Mouse (Mus musculus): ENCODE measurements around the gene Lats2.

The Lats2 gene

GRCm38 (mm10) chr14:57758237-57758636, at the start of gene Lats2:
TSS of gene Lats2 (minus strand) at chr14:57758388.
- no peak for DNase-seq (ENCODE audit: low spot score in 2 of 2)

GRCm38 (mm10) chr14:57803731-57804130, 45.5 kb upstream of the Lats2 start:
- no peak for DNase-seq (ENCODE audit: low spot score in 2 of 2)

GRCm38 (mm10) chr14:57797991-57798931, 40.1 kb upstream of the Lats2 start, which contains the start of gene Sap18:
TSS of gene Sap18 (plus strand) at chr14:57798180.
- peak; percentile 97 to 99 for DNase-seq (ENCODE audit: low spot score in 2 of 2)

- peak in 1 of 2 experiments; percentile 10 for DNase-seq (ENCODE audit: low spot score in 2 of 2)
Measured at GRCm38 (mm10) chr14:57797551-57797950, 39.4 kb upstream of the Lats2 start.

- DNase-seq (ENCODE audit: low spot score in 2 of 2), result no peak
Measured at GRCm38 (mm10) chr14:57791171-57791570, 33.0 kb upstream of the Lats2 start.

GRCm38 (mm10) chr14:57789759-57790158, 31.6 kb upstream of the Lats2 start:
- DNase-seq (ENCODE audit: low spot score in 2 of 2), result no peak

- no peak for DNase-seq (ENCODE audit: low spot score in 2 of 2)
Measured at GRCm38 (mm10) chr14:57789311-57789710, 31.1 kb upstream of the Lats2 start.

- DNase-seq (ENCODE audit: low spot score in 2 of 2), result no peak
Measured at GRCm38 (mm10) chr14:57787406-57787805, 29.2 kb upstream of the Lats2 start.

- peak in 1 of 2 experiments; percentile 19 for DNase-seq (ENCODE audit: low spot score in 2 of 2)
Measured at GRCm38 (mm10) chr14:57772157-57772815, 14.1 kb upstream of the Lats2 start.

GRCm38 (mm10) chr14:57769102-57769501, 10.9 kb upstream of the Lats2 start:
- DNase-seq (ENCODE audit: low spot score in 2 of 2), result peak; percentile 52 to 58

GRCm38 (mm10) chr14:57760447-57761412, 2.5 kb upstream of the Lats2 start:
- DNase-seq (ENCODE audit: low spot score in 2 of 2), result no peak

- no peak for DNase-seq (ENCODE audit: low spot score in 2 of 2)
Measured at GRCm38 (mm10) chr14:57756094-57756493, 2.1 kb downstream of the Lats2 start.

- DNase-seq (ENCODE audit: low spot score in 2 of 2), result no peak
Measured at GRCm38 (mm10) chr14:57755661-57756060, 2.5 kb downstream of the Lats2 start.

- DNase-seq (ENCODE audit: low spot score in 2 of 2), result no peak
Measured at GRCm38 (mm10) chr14:57753351-57753992, 4.7 kb downstream of the Lats2 start.

GRCm38 (mm10) chr14:57751006-57751405, 7.2 kb downstream of the Lats2 start:
- peak in 1 of 2 experiments; percentile 35 for DNase-seq (ENCODE audit: low spot score in 2 of 2)

- no peak for DNase-seq (ENCODE audit: low spot score in 2 of 2)
Measured at GRCm38 (mm10) chr14:57749501-57749900, 8.7 kb downstream of the Lats2 start.

- peak; percentile 87 to 88 for DNase-seq (ENCODE audit: low spot score in 2 of 2)
Measured at GRCm38 (mm10) chr14:57746001-57746771, 12.0 kb downstream of the Lats2 start, which contains the start of gene Gm49361. TSS of gene Gm49361 (minus strand) at chr14:57746103.

GRCm38 (mm10) chr14:57745291-57745969, 12.8 kb downstream of the Lats2 start:
- DNase-seq (ENCODE audit: low spot score in 2 of 2), result peak in 1 of 2 experiments; percentile 52

- no peak for DNase-seq (ENCODE audit: low spot score in 2 of 2)
Measured at GRCm38 (mm10) chr14:57744547-57744946, 13.6 kb downstream of the Lats2 start.
